Mouse (Mus musculus) lung, postnatal 0 days (tissue): ENCODE results near the gene Odf3b.

Experiments
- CTCF ChIP-seq: IDR thresholded peaks from 2 replicates; pipeline ENCODE4 v1.5.1; 2016; ENCODE audit warnings: antibody characterized with exemption, mild to moderate bottlenecking
- EP300 ChIP-seq: IDR thresholded peaks from 2 replicates; pipeline ENCODE4 v1.6.1; 2016; ENCODE audit warnings: antibody characterized with exemption, mild to moderate bottlenecking, control low read depth

DNA sequence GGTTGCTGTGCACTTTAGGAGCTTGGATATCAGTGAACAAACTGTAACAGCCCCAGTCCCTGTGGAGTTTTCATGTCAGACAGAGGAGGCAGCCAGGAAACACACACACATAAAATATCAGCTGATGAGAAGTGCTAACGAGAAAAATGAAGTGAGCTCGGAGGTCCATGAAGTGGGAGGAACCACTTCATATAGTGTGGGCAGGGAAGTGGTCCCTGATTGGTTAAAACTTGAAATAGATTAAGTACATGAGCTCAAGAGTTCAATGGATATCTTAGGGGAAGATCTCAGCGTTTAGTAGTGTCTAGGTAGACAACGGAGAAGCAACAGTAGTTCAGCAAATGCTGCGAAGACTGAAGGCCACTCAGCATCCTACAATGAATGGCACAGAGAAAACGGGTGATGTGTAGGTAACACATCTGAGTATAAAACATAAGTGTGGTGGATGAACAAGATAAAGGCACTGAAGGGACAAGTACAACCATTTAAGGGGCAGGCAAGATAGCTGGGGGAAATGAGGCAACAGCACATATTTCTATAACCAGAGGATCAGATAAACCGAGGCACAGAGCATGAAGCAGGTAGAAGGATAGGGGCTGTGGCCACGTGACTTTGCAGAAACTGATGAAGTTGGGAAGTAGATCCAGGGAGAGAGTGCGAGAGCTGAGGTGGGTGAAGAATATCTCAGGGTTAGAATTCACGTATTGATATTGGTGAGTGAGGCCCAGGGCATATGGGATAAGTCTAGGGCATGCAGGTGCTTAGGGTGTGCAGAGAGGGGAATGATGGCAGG, 25.9 kb upstream of the Odf3b start:
- no peak for TF ChIP-seq CTCF
- no peak for TF ChIP-seq EP300
